Comparison of ENCODE assay signal across 8 mouse cellular contexts in genomic region chr2:30954797-30955196, GRCm38 (mm10). TPM values are rescaled to one million over a fixed set of nuclear protein-coding genes. Genes with fewer than 3 reads are reported as not detected.
A peak's percentile ranks its signal among the peaks of the same experiment; 100 is the strongest.
DNase-seq lines count a peak whose midpoint lies in the region; ATAC-seq and TF ChIP-seq lines count a peak whose summit lies in the region.

No protein-coding gene starts in this region.

- H3K36me3 ChIP-seq in CH12.LX (replicated peaks in 1 of 2; ENCODE audit: control insufficient read depth in 1 of 2, insufficient read depth in 1 of 2, low read length in 1 of 2) = peaks cover 43 to 54% of the 10 kb centered on the region in 2 experiments
- peaks cover 53% of the 10 kb centered on the region for H3K36me3 ChIP-seq in megakaryocyte, embryonic 14.5 days (replicated peaks; ENCODE audit: low read length)

- H3K79me2 ChIP-seq in CH12.LX (replicated peaks; ENCODE audit: control insufficient read depth, extremely low read depth, insufficient read depth, poor library complexity, severe bottlenecking) = peaks cover 34% of the 10 kb centered on the region

- H3K4me3 ChIP-seq in CH12.LX (replicated peaks in 1 of 3; ENCODE audit: low read depth in 2 of 3, low read length in 2 of 3, poor library complexity in 1 of 3) = peak overlapping the region in 2 of 3 experiments; percentile 21 to 88
- H3K4me3 ChIP-seq in megakaryocyte, embryonic 14.5 days (replicated peaks) = peak overlapping the region; percentile 97

- dilution Hi-C loops in CH12.LX (cut with MboI; ENCODE audit: extremely low pct_ligation_motif_present, extremely low pct_unique_long_range_greater_than_20kb, low sequenced_read_pairs) = no loop called here

- H3K4me2 ChIP-seq in CH12.LX (ENCODE audit: insufficient read depth, low read depth, poor library complexity, severe bottlenecking) = peak overlapping the region; percentile 82

- H3K9ac ChIP-seq in CH12.LX (ENCODE audit: insufficient read depth, low read depth) = no peak overlapping the region

- TF ChIP-seq CTCF in CH12.LX (conservative IDR thresholded peaks at IDR 0.05 in 1 of 2, IDR thresholded peaks at IDR 0.05 in 1 of 2; ENCODE audit: low read depth in 2 of 2, low read length in 2 of 2) = peak; percentile 4 to 38; a peak in 2 of 4 replicates

- no peak for TF ChIP-seq POLR2A in CH12.LX (IDR thresholded peaks at IDR 0.05; ENCODE audit: low read depth, low read length)

- no peak overlapping the region for H3K27ac ChIP-seq in CH12.LX (ENCODE audit: insufficient read depth, low read depth)

- in situ Hi-C loops in CH12.LX (cut with MboI; ENCODE audit: low pct_ligation_motif_present, low pct_unique_long_range_greater_than_20kb, low sequenced_read_pairs) = no loop called here

- peak; percentile 13 to 28; a peak in 1 of 4 replicates for ATAC-seq in hematopoietic stem cell, adult 5-6 weeks (replicated peaks in 1 of 2; ENCODE audit: insufficient read depth in 1 of 2, low FRiP score in 2 of 2, low TSS enrichment in 1 of 2, low read depth in 1 of 2, poor library complexity in 2 of 2, severe bottlenecking in 2 of 2)
- no peak for ATAC-seq in inflammation-experienced regulatory T-cells, adult 6 months

- H3K4me1 ChIP-seq in CH12.LX (ENCODE audit: control insufficient read depth in 1 of 2, insufficient read depth in 2 of 2) = peaks cover 6 to 32% of the 10 kb centered on the region in 2 experiments; a peak in 3 of 4 replicates
- H3K4me1 ChIP-seq in megakaryocyte, embryonic 14.5 days = peaks cover 42% of the 10 kb centered on the region

- H3K27me3 ChIP-seq in CH12.LX (replicated peaks) = peaks cover 12% of the 10 kb centered on the region
- no peaks in the 10 kb centered on the region for H3K27me3 ChIP-seq in megakaryocyte, embryonic 14.5 days (replicated peaks)

- DNase-seq in heart, adult 11 months = peak; percentile 94
- DNase-seq in heart, postnatal 4 days = no peak
- DNase-seq in CH12.LX (ENCODE audit: extremely low read depth) = peak; percentile 32
- DNase-seq in testis, postnatal 14 days (ENCODE audit: low spot score) = no peak
- no peak for DNase-seq in frontal cortex, adult 2 months (ENCODE audit: extremely low spot score in 1 of 2, low spot score in 1 of 2)

- TF ChIP-seq EP300 in CH12.LX (IDR thresholded peaks at IDR 0.05; ENCODE audit: low read length) = no peak

- no peak for TF ChIP-seq RAD21 in CH12.LX (IDR thresholded peaks at IDR 0.05; ENCODE audit: low read depth, low read length)

- peaks cover under 1% of the 10 kb centered on the region for H3K9me3 ChIP-seq in CH12.LX (replicated peaks; ENCODE audit: low read length)
- H3K9me3 ChIP-seq in megakaryocyte, embryonic 14.5 days = no peaks in the 10 kb centered on the region

TF ChIP-seq in CH12.LX, 34 proteins besides CTCF, POLR2A, EP300 and RAD21:
- TF ChIP-seq E2F4 (IDR thresholded peaks at IDR 0.05; ENCODE audit: insufficient replicate concordance, low read depth, low read length) (no peak), TBP (conservative IDR thresholded peaks at IDR 0.05; ENCODE audit: low read depth, low read length) (no peak), UBTF (IDR thresholded peaks at IDR 0.05; ENCODE audit: low read depth, low read length) (no peak), ZKSCAN1 (IDR thresholded peaks at IDR 0.05; ENCODE audit: borderline replicate concordance, low read depth, low read length) (no peak), ZC3H11A (IDR thresholded peaks at IDR 0.05; ENCODE audit: low read depth, low read length) (no peak), TCF12 (IDR thresholded peaks at IDR 0.05; ENCODE audit: low read depth, low read length) (no peak), PAX5 (IDR thresholded peaks at IDR 0.05; ENCODE audit: low read length) (no peak), MAZ (IDR thresholded peaks at IDR 0.05; ENCODE audit: low read depth, low read length) (no peak), MAFK (IDR thresholded peaks at IDR 0.05; ENCODE audit: insufficient replicate concordance, low read length) (no peak), MXI1 (IDR thresholded peaks at IDR 0.05; ENCODE audit: low read depth, low read length) (no peak), CHD2 (IDR thresholded peaks at IDR 0.05; ENCODE audit: low read length) (no peak), MAX (IDR thresholded peaks at IDR 0.05; ENCODE audit: low read length) (no peak), ZMIZ1 (IDR thresholded peaks at IDR 0.05; ENCODE audit: low read depth, low read length) (no peak)

RNA-seq across cellular contexts. Expression of gene Tor1b, which starts 2.0 kb away (rescaled TPM):
- 10 to 100 TPM; 35.3 to 35.7 TPM for total RNA-seq in heart, postnatal 4 days (2021)
- 25.3 and 31.8 TPM in 2 replicates for total RNA-seq in CH12.LX (2012; rRNA removed)
- 30.1 and 31.1 TPM in 2 replicates for total RNA-seq in CH12.LX (2014; rRNA removed)
- 19.5 and 23.1 TPM in 2 replicates for polyA plus RNA-seq in CH12.LX (2012; ENCODE audit: insufficient read length, low read depth)
- 41.1 and 44.8 TPM in 2 replicates for total RNA-seq in hematopoietic stem cell, adult 5-6 weeks (2017)
- 2.7 and 9.3 TPM in 2 replicates for polyA plus RNA-seq in megakaryocyte, embryonic 14.5 days (2012; ENCODE audit: insufficient read depth, low replicate concordance)
- 10 to 100 TPM; 15.6 to 26.9 (median 22.2) TPM for polyA plus RNA-seq in inflammation-experienced regulatory T-cells, adult 6 months (2017; shearing (Covaris generic))
- polyA plus RNA-seq in frontal cortex, adult 2 months (2012; rRNA removed) = 30.6 and 33.6 TPM in 2 replicates

RNA-seq across cellular contexts. Expression of gene Tor1a, which starts 12.9 kb away (rescaled TPM):
- 10 to 100 TPM; 20.5 to 20.6 TPM for total RNA-seq in heart, postnatal 4 days (2021)
- total RNA-seq in CH12.LX (2012; rRNA removed) = 44.9 and 49.5 TPM in 2 replicates
- 58.2 and 69.6 TPM in 2 replicates for total RNA-seq in CH12.LX (2014; rRNA removed)
- 35.0 and 45.6 TPM in 2 replicates for polyA plus RNA-seq in CH12.LX (2012; ENCODE audit: insufficient read length, low read depth)
- 35.8 and 60.3 TPM in 2 replicates for total RNA-seq in hematopoietic stem cell, adult 5-6 weeks (2017)
- polyA plus RNA-seq in megakaryocyte, embryonic 14.5 days (2012; ENCODE audit: insufficient read depth, low replicate concordance) = 75.1 and 117 TPM in 2 replicates
- 10 to 100 TPM; 60.5 to 73.3 (median 72.6) TPM for polyA plus RNA-seq in inflammation-experienced regulatory T-cells, adult 6 months (2017; shearing (Covaris generic))
- polyA plus RNA-seq in frontal cortex, adult 2 months (2012; rRNA removed) = 45.7 and 53.9 TPM in 2 replicates

RNA-seq across cellular contexts. Expression of gene Ptges, which starts 25.1 kb away (rescaled TPM):
- 1 to 10 TPM; 2.1 to 3.5 TPM for total RNA-seq in heart, postnatal 4 days (2021)
- total RNA-seq in CH12.LX (2012; rRNA removed) (0.04 and 0.38 TPM in 2 replicates), CH12.LX (2014; rRNA removed) (not detected in 2 replicates)
- polyA plus RNA-seq in CH12.LX (2012; ENCODE audit: insufficient read length, low read depth) = 0.09 TPM in 1 of 2 replicates, not detected in the other
- 0.25 and 0.63 TPM in 2 replicates for total RNA-seq in hematopoietic stem cell, adult 5-6 weeks (2017)
- 0.31 TPM in 1 of 2 replicates, not detected in the other for polyA plus RNA-seq in megakaryocyte, embryonic 14.5 days (2012; ENCODE audit: insufficient read depth, low replicate concordance)
- not detected for polyA plus RNA-seq in inflammation-experienced regulatory T-cells, adult 6 months (2017; shearing (Covaris generic))
- 8.3 and 9.3 TPM in 2 replicates for polyA plus RNA-seq in frontal cortex, adult 2 months (2012; rRNA removed)

RNA-seq across cellular contexts. Expression of gene BC005624, which starts 27.2 kb away (rescaled TPM):
- total RNA-seq in heart, postnatal 4 days (2021) = 10 to 100 TPM; 18.1 TPM
- total RNA-seq in CH12.LX (2012; rRNA removed) (43.2 and 49.0 TPM in 2 replicates), CH12.LX (2014; rRNA removed) (40.5 and 43.4 TPM in 2 replicates)
- polyA plus RNA-seq in CH12.LX (2012; ENCODE audit: insufficient read length, low read depth) = 68.1 and 94.0 TPM in 2 replicates
- 73.8 and 76.0 TPM in 2 replicates for total RNA-seq in hematopoietic stem cell, adult 5-6 weeks (2017)
- 17.7 TPM in 1 of 2 replicates, not detected in the other for polyA plus RNA-seq in megakaryocyte, embryonic 14.5 days (2012; ENCODE audit: insufficient read depth, low replicate concordance)
- 100 to 1,000 TPM in 1 of 3 experiments, 10 to 100 TPM in 2; 67.1 to 103 (median 93.7) TPM for polyA plus RNA-seq in inflammation-experienced regulatory T-cells, adult 6 months (2017; shearing (Covaris generic))
- polyA plus RNA-seq in frontal cortex, adult 2 months (2012; rRNA removed) = 114 and 118 TPM in 2 replicates

RNA-seq across cellular contexts. Expression of gene Usp20, which starts 27.3 kb away (rescaled TPM):
- 10 to 100 TPM; 58.5 to 69.1 TPM for total RNA-seq in heart, postnatal 4 days (2021)
- 10.1 and 13.8 TPM in 2 replicates for total RNA-seq in CH12.LX (2012; rRNA removed)
- 2.5 and 3.4 TPM in 2 replicates for total RNA-seq in CH12.LX (2014; rRNA removed)
- 11.0 and 12.0 TPM in 2 replicates for polyA plus RNA-seq in CH12.LX (2012; ENCODE audit: insufficient read length, low read depth)
- total RNA-seq in hematopoietic stem cell, adult 5-6 weeks (2017) = 4.2 and 7.3 TPM in 2 replicates
- polyA plus RNA-seq in megakaryocyte, embryonic 14.5 days (2012; ENCODE audit: insufficient read depth, low replicate concordance) = 8.0 and 25.0 TPM in 2 replicates
- polyA plus RNA-seq in inflammation-experienced regulatory T-cells, adult 6 months (2017; shearing (Covaris generic)) = 10 to 100 TPM; 11.9 to 27.4 (median 16.7) TPM
- 43.4 and 48.1 TPM in 2 replicates for polyA plus RNA-seq in frontal cortex, adult 2 months (2012; rRNA removed)

Comparison
In these comparisons a context has a peak if more than half of its experiments do, and no peak if none do; other contexts are left out.
1. DNase-seq: peak in heart, adult 11 months (single experiment) and CH12.LX (single experiment); none in heart, postnatal 4 days (single experiment), testis, postnatal 14 days (single experiment) and frontal cortex, adult 2 months (0 of 2).